Mouse (Mus musculus) limb, embryonic 14.5 days (tissue): ENCODE results near the gene Gm28048. TPM values are rescaled to one million over a fixed set of nuclear protein-coding genes. Genes with fewer than 3 reads are reported as not detected.

ENCODE experiments used
- ATAC-seq: fragments of 200-750 bp; cut with Nextera tagmentation; 2 replicates; pipeline ENCODE4 v1.8.0; 2017; ENCODE audit warnings: low read depth, moderate number of reproducible peaks, moderate TSS enrichment; ENCODE audit not compliant: low FRiP score
- DNase-seq: peaks from one replicate; pipeline ENCODE4 v3.0.0-alpha.2; 2015; ENCODE audit warnings: low spot score
- H3K27ac ChIP-seq: fragments of 300-500 bp; sonication (generic); replicated peaks from 2 replicates; pipeline ENCODE4 v1.5.1; 2014; ENCODE audit warnings: low read depth, mild to moderate bottlenecking, low read length, moderate library complexity, mixed read lengths
- H3K27me3 ChIP-seq: fragments of 300-500 bp; sonication (generic); 2 replicates; pipeline ENCODE4 v1.6.1; 2014; ENCODE audit warnings: low read length, mixed read lengths; ENCODE audit not compliant: control insufficient read depth, insufficient read depth
- H3K36me3 ChIP-seq: fragments of 300-500 bp; sonication (generic); 2 replicates; pipeline ENCODE4 v1.6.1; 2014; ENCODE audit warnings: mild to moderate bottlenecking, low read length, moderate library complexity, mixed read lengths; ENCODE audit not compliant: control insufficient read depth, insufficient read depth
- H3K4me1 ChIP-seq: fragments of 300-500 bp; sonication (generic); 2 replicates; pipeline ENCODE4 v1.6.1; 2014; ENCODE audit warnings: antibody characterized with exemption, low read length, mixed read lengths; ENCODE audit not compliant: control insufficient read depth, insufficient read depth
- H3K4me2 ChIP-seq: fragments of 300-500 bp; sonication (generic); replicated peaks from 2 replicates; pipeline ENCODE4 v1.6.1; 2014; ENCODE audit warnings: low read depth, mild to moderate bottlenecking, low read length, moderate library complexity; ENCODE audit not compliant: severe bottlenecking
- H3K4me3 ChIP-seq: fragments of 300-500 bp; sonication (generic); replicated peaks from 2 replicates; pipeline ENCODE4 v1.5.1; 2014; ENCODE audit warnings: low read length
- H3K9ac ChIP-seq: fragments of 300-500 bp; sonication (generic); 2 replicates; pipeline ENCODE4 v1.6.1; 2014; ENCODE audit warnings: mild to moderate bottlenecking, low read depth, low read length, moderate library complexity; ENCODE audit not compliant: severe bottlenecking
- H3K9me3 ChIP-seq: fragments of 300-500 bp; sonication (generic); 2 replicates; pipeline ENCODE4 v1.6.1; 2016; ENCODE audit warnings: low read length; ENCODE audit not compliant: control insufficient read depth
- POLR2A ChIP-seq: fragments of 200-500 bp; IDR thresholded peaks from 2 replicates; pipeline ENCODE4 v1.8.0; 2012; ENCODE audit warnings: inconsistent platforms, mild to moderate bottlenecking, moderate library complexity, borderline replicate concordance; ENCODE audit not compliant: insufficient read depth, insufficient read length; ENCODE audit errors: extremely low read depth
- WGBS: fragments of 180-500 bp; shearing (Covaris S2); extraction: QIAGEN DNeasy Blood & Tissue Kit; methylation state at CpG from one replicate; pipeline ENCODE4 v1.1.7; 2014; 5-methylcytosine and 5-hydroxymethylcytosine counted together
- polyA plus RNA-seq, 2 experiments: library from polyadenylated mRNA; depleted of rRNA in 1 of 2; stranded (reverse) in 1 of 2; unstranded in 1 of 2; fragments of >200 nt; fragmentation: Nextera tagmentation in 1 of 2; extraction: Ambion mirVana in 1 of 2; gene quantifications; 2 replicates each; pipeline versions ENCODE4 v1.2.1 to v1.2.3; 2012 to 2014

Gene Gm28048
- polyA plus RNA-seq, 2 experiments = 2.4 to 10.4 TPM

- no peaks in the 10 kb centered on the region for H3K4me1 ChIP-seq
- no peaks in the 10 kb centered on the region for H3K36me3 ChIP-seq
- H3K4me3 ChIP-seq = no peak overlapping the region
- H3K27me3 ChIP-seq = no peaks in the 10 kb centered on the region
- no peak overlapping the region for H3K4me2 ChIP-seq
- no peak for TF ChIP-seq POLR2A
- no peak overlapping the region for H3K27ac ChIP-seq
- 83% methylated on average over 3 of the region's 3 CpGs for WGBS
- no peak for DNase-seq
- no peak overlapping the region for H3K9ac ChIP-seq
- no peaks in the 10 kb centered on the region for H3K9me3 ChIP-seq
- ATAC-seq = no peak
Observed at GRCm38 (mm10) chr11:22813427-22813826, 168.5 kb downstream of the Gm28048 start.

GRCm38 (mm10) chr11:22811413-22811812 is 170.5 kb downstream of the Gm28048 start:
- no peak for TF ChIP-seq POLR2A
- 84% methylated on average over 3 of the region's 3 CpGs for WGBS
- Histone ChIP-seq H3K4me2 (no peak overlapping the region), H3K9ac (no peak overlapping the region), H3K36me3 (no peaks in the 10 kb centered on the region), H3K4me3 (no peak overlapping the region), H3K4me1 (no peaks in the 10 kb centered on the region), H3K9me3 (no peaks in the 10 kb centered on the region), H3K27me3 (no peaks in the 10 kb centered on the region), H3K27ac (no peak overlapping the region)
- no peak for DNase-seq
- no peak for ATAC-seq

GRCm38 (mm10) chr11:22809465-22810096 is 172.3 kb downstream of the Gm28048 start:
- Histone ChIP-seq H3K27me3 (no peaks in the 10 kb centered on the region), H3K36me3 (no peaks in the 10 kb centered on the region), H3K27ac (no peak overlapping the region), H3K4me2 (no peak overlapping the region), H3K4me3 (no peak overlapping the region), H3K4me1 (no peaks in the 10 kb centered on the region), H3K9me3 (no peaks in the 10 kb centered on the region), H3K9ac (no peak overlapping the region)
- WGBS = 80% methylated on average over 7 of the region's 7 CpGs
- DNase-seq (no peak), ATAC-seq (no peak)
- no peak for TF ChIP-seq POLR2A

GRCm38 (mm10) chr11:22808040-22808439 is 173.8 kb downstream of the Gm28048 start:
- H3K27me3 ChIP-seq = no peaks in the 10 kb centered on the region
- no peak overlapping the region for H3K4me3 ChIP-seq
- no peak overlapping the region for H3K9ac ChIP-seq
- no peak for ATAC-seq
- no peaks in the 10 kb centered on the region for H3K36me3 ChIP-seq
- H3K4me1 ChIP-seq = no peaks in the 10 kb centered on the region
- H3K4me2 ChIP-seq = no peak overlapping the region
- H3K9me3 ChIP-seq = no peaks in the 10 kb centered on the region
- TF ChIP-seq POLR2A = no peak
- H3K27ac ChIP-seq = no peak overlapping the region
- DNase-seq = no peak

- 78% methylated on average over 1 of the region's 1 CpGs for WGBS
- Histone ChIP-seq H3K4me2 (no peak overlapping the region), H3K27me3 (no peaks in the 10 kb centered on the region), H3K4me3 (no peak overlapping the region), H3K36me3 (no peaks in the 10 kb centered on the region), H3K4me1 (0 out of 2 replicates have a peak, but pooled peaks cover 5% of the 10 kb centered on the region), H3K9me3 (no peaks in the 10 kb centered on the region), H3K27ac (no peak overlapping the region), H3K9ac (no peak overlapping the region)
- ATAC-seq = no peak
- no peak for TF ChIP-seq POLR2A
- no peak for DNase-seq
Observed at GRCm38 (mm10) chr11:22805171-22805570, 176.7 kb downstream of the Gm28048 start.
